Mouse (Mus musculus): Measurements from ENCODE around the gene Sptbn1. TPM values are rescaled to one million over a fixed set of nuclear protein-coding genes. Genes with fewer than 3 reads are reported as not detected.

Sptbn1 gene
- polyA plus RNA-seq, 1 experiment from 2014 or later = 220 TPM

- no peak overlapping the region for H3K4me3 ChIP-seq (ENCODE audit: low read depth, low read length)
- H3K27ac ChIP-seq (ENCODE audit: low read length) = peak overlapping the region; percentile 67
Measured at GRCm38 (mm10) chr11:30159545-30160255, 108.3 kb downstream of the Sptbn1 start.

GRCm38 (mm10) chr11:30158028-30158700 lies 109.8 kb downstream of the Sptbn1 start:
- Histone ChIP-seq H3K9ac (replicated peaks; ENCODE audit: low read depth) (no peak overlapping the region), H3K36me3 (ENCODE audit: insufficient read depth, low read length) (peaks cover 27% of the 10 kb centered on the region; the same call in 1 of the 2 replicates), H3K27ac (ENCODE audit: low read length) (peak overlapping the region; percentile 20; the same call in 1 of the 2 replicates), H3K4me1 (ENCODE audit: insufficient read depth, low read depth, low read length) (peaks cover 19% of the 10 kb centered on the region), H3K27me3 (replicated peaks; ENCODE audit: insufficient read depth, low read length) (no peaks in the 10 kb centered on the region), H3K4me2 (replicated peaks; ENCODE audit: low read depth, low read length) (no peak overlapping the region), H3K4me3 (ENCODE audit: low read depth, low read length) (no peak overlapping the region), H3K9me3 (ENCODE audit: low read length) (no peaks in the 10 kb centered on the region)
- DNase-seq (ENCODE audit: low spot score) (no peak), ATAC-seq (no peak)
- TF ChIP-seq CTCF (IDR thresholded peaks at IDR 0.05) (no peak), EP300 (IDR thresholded peaks at IDR 0.05) (peak; percentile 51; the same call in 1 of the 2 replicates)
- WGBS = 40% methylated on average over 8 of the region's 8 CpGs

More at GRCm38 (mm10) chr11:30159545-30160255, 108.3 kb downstream of the Sptbn1 start:
- Histone ChIP-seq H3K9me3 (ENCODE audit: low read length) (no peaks in the 10 kb centered on the region), H3K27me3 (replicated peaks; ENCODE audit: insufficient read depth, low read length) (no peaks in the 10 kb centered on the region), H3K36me3 (ENCODE audit: insufficient read depth, low read length) (peaks cover 13% of the 10 kb centered on the region; the same call in 1 of the 2 replicates), H3K4me1 (ENCODE audit: insufficient read depth, low read depth, low read length) (peaks cover 23% of the 10 kb centered on the region), H3K9ac (replicated peaks; ENCODE audit: low read depth) (no peak overlapping the region), H3K4me2 (replicated peaks; ENCODE audit: low read depth, low read length) (no peak overlapping the region)
- TF ChIP-seq EP300 (IDR thresholded peaks at IDR 0.05) (no peak), CTCF (IDR thresholded peaks at IDR 0.05) (no peak)
- ATAC-seq (no peak), DNase-seq (ENCODE audit: low spot score) (no peak)
- WGBS = 86% methylated on average over 4 of the region's 4 CpGs

- ATAC-seq (no peak), DNase-seq (ENCODE audit: low spot score) (peak; percentile 41)
- no peak overlapping the region for H3K27ac ChIP-seq (ENCODE audit: low read length)
- peaks cover 42% of the 10 kb centered on the region; the same call in 1 of the 2 replicates for H3K36me3 ChIP-seq (ENCODE audit: insufficient read depth, low read length)
- peaks cover 11% of the 10 kb centered on the region for H3K4me1 ChIP-seq (ENCODE audit: insufficient read depth, low read depth, low read length)
- no peak overlapping the region for H3K9ac ChIP-seq (replicated peaks; ENCODE audit: low read depth)
- no peaks in the 10 kb centered on the region for H3K9me3 ChIP-seq (ENCODE audit: low read length)
- no peak overlapping the region for H3K4me3 ChIP-seq (ENCODE audit: low read depth, low read length)
- H3K27me3 ChIP-seq (replicated peaks; ENCODE audit: insufficient read depth, low read length) = no peaks in the 10 kb centered on the region
- H3K4me2 ChIP-seq (replicated peaks; ENCODE audit: low read depth, low read length) = no peak overlapping the region
- 76% methylated on average over 2 of the region's 2 CpGs for WGBS
- TF ChIP-seq CTCF (IDR thresholded peaks at IDR 0.05) (no peak), EP300 (IDR thresholded peaks at IDR 0.05) (no peak)
Measured at GRCm38 (mm10) chr11:30155887-30156286, 112.1 kb downstream of the Sptbn1 start.

- DNase-seq (ENCODE audit: low spot score) = no peak
- Histone ChIP-seq H3K36me3 (ENCODE audit: insufficient read depth, low read length) (peaks cover 42% of the 10 kb centered on the region; the same call in 1 of the 2 replicates), H3K27me3 (replicated peaks; ENCODE audit: insufficient read depth, low read length) (no peaks in the 10 kb centered on the region), H3K4me3 (ENCODE audit: low read depth, low read length) (no peak overlapping the region), H3K9ac (replicated peaks; ENCODE audit: low read depth) (no peak overlapping the region), H3K9me3 (ENCODE audit: low read length) (no peaks in the 10 kb centered on the region), H3K4me1 (ENCODE audit: insufficient read depth, low read depth, low read length) (peaks cover 11% of the 10 kb centered on the region), H3K4me2 (replicated peaks; ENCODE audit: low read depth, low read length) (no peak overlapping the region), H3K27ac (ENCODE audit: low read length) (no peak overlapping the region)
- ATAC-seq = no peak
- 78% methylated on average over 2 of the region's 2 CpGs for WGBS
- TF ChIP-seq EP300 (IDR thresholded peaks at IDR 0.05) (no peak), CTCF (IDR thresholded peaks at IDR 0.05) (no peak)
Measured at GRCm38 (mm10) chr11:30154980-30155379, 113.0 kb downstream of the Sptbn1 start.

GRCm38 (mm10) chr11:30148888-30149287 lies 119.1 kb downstream of the Sptbn1 start:
- H3K27ac ChIP-seq (ENCODE audit: low read length) = no peak overlapping the region
- ATAC-seq (no peak), DNase-seq (ENCODE audit: low spot score) (no peak)
- no peak overlapping the region for H3K4me3 ChIP-seq (ENCODE audit: low read depth, low read length)
- H3K27me3 ChIP-seq (replicated peaks; ENCODE audit: insufficient read depth, low read length) = no peaks in the 10 kb centered on the region
- no peak overlapping the region for H3K9ac ChIP-seq (replicated peaks; ENCODE audit: low read depth)
- 0 out of 2 replicates have a peak, but pooled peaks cover 3% of the 10 kb centered on the region for H3K4me1 ChIP-seq (ENCODE audit: insufficient read depth, low read depth, low read length)
- no peaks in the 10 kb centered on the region for H3K9me3 ChIP-seq (ENCODE audit: low read length)
- H3K4me2 ChIP-seq (replicated peaks; ENCODE audit: low read depth, low read length) = no peak overlapping the region
- H3K36me3 ChIP-seq (ENCODE audit: insufficient read depth, low read length) = peaks cover 50% of the 10 kb centered on the region
- WGBS = 80% methylated on average over 5 of the region's 5 CpGs
- TF ChIP-seq CTCF (IDR thresholded peaks at IDR 0.05) = no peak
- TF ChIP-seq EP300 (IDR thresholded peaks at IDR 0.05) = no peak

- Histone ChIP-seq H3K9me3 (ENCODE audit: low read length) (no peaks in the 10 kb centered on the region), H3K4me3 (ENCODE audit: low read depth, low read length) (no peak overlapping the region), H3K4me2 (replicated peaks; ENCODE audit: low read depth, low read length) (no peak overlapping the region), H3K27me3 (replicated peaks; ENCODE audit: insufficient read depth, low read length) (no peaks in the 10 kb centered on the region), H3K9ac (replicated peaks; ENCODE audit: low read depth) (no peak overlapping the region), H3K36me3 (ENCODE audit: insufficient read depth, low read length) (peaks cover 46% of the 10 kb centered on the region), H3K4me1 (ENCODE audit: insufficient read depth, low read depth, low read length) (no peaks in the 10 kb centered on the region), H3K27ac (ENCODE audit: low read length) (no peak overlapping the region)
- DNase-seq (ENCODE audit: low spot score) (no peak), ATAC-seq (no peak)
- TF ChIP-seq CTCF (IDR thresholded peaks at IDR 0.05) = no peak
- no peak for TF ChIP-seq EP300 (IDR thresholded peaks at IDR 0.05)
Measured at GRCm38 (mm10) chr11:30148378-30148777, 119.6 kb downstream of the Sptbn1 start.
